Mouse (Mus musculus) cortical plate, adult 2 months (tissue): ENCODE data around the gene Dab1.

Experiments used
- CTCF ChIP-seq: fragments of 200-500 bp; IDR thresholded peaks from 2 replicates; pipeline ENCODE4 v1.5.1; 2011; ENCODE audit warnings: mild to moderate bottlenecking, control low read depth, low read length; ENCODE audit not compliant: insufficient read depth; ENCODE audit errors: extremely low read depth
- POLR2A ChIP-seq: fragments of 200-500 bp; IDR thresholded peaks from 2 replicates; pipeline ENCODE4 v1.6.1; 2011; ENCODE audit warnings: mild to moderate bottlenecking, low read length, control low read depth; ENCODE audit not compliant: insufficient read depth; ENCODE audit errors: extremely low read depth

- no peak for TF ChIP-seq POLR2A
- no peak for TF ChIP-seq CTCF
These were observed 1000.3 kb downstream of the Dab1 start for GRCm38 (mm10) chr4:104619452-104619851.
